Mouse (Mus musculus) spleen, adult 2 months (tissue): ENCODE measurements around the gene Mical2. TPM values are rescaled to one million over a fixed set of nuclear protein-coding genes. Genes with fewer than 3 reads are reported as not detected.

Experiments
- DNase-seq, 2 experiments: peaks; one replicate each; pipeline versions ENCODE4 v3.0.0 to v3.0.0-alpha.2; 2012 to 2021; ENCODE audit warnings: low spot score in 2 of 2, low read depth in 1 of 2
- H3K27ac ChIP-seq: fragments of 200-500 bp; 2 replicates; pipeline ENCODE4 v1.5.1; 2012; ENCODE audit warnings: low read length, inconsistent platforms; ENCODE audit not compliant: insufficient read depth
- H3K27me3 ChIP-seq: fragments of 200-500 bp; 2 replicates; pipeline ENCODE4 v1.6.1; 2012; ENCODE audit warnings: mild to moderate bottlenecking, moderate library complexity, low read length, inconsistent platforms; ENCODE audit not compliant: control insufficient read depth, insufficient read depth
- H3K36me3 ChIP-seq: fragments of 200-500 bp; 2 replicates; pipeline ENCODE4 v1.6.1; 2012; ENCODE audit warnings: mild to moderate bottlenecking, low read length, inconsistent platforms; ENCODE audit not compliant: control insufficient read depth, insufficient read depth
- H3K4me1 ChIP-seq: fragments of 200-500 bp; 2 replicates; pipeline ENCODE4 v1.6.1; 2011; ENCODE audit warnings: inconsistent platforms; ENCODE audit not compliant: control insufficient read depth, insufficient read depth, insufficient read length
- H3K4me3 ChIP-seq: fragments of 200-500 bp; 2 replicates; pipeline ENCODE4 v1.5.1; 2011; ENCODE audit warnings: mild to moderate bottlenecking, inconsistent platforms; ENCODE audit not compliant: insufficient read depth, insufficient read length; ENCODE audit errors: extremely low read depth
- CTCF ChIP-seq: fragments of 200-500 bp; IDR thresholded peaks from 2 replicates; pipeline ENCODE4 v1.5.1; 2011; ENCODE audit warnings: mild to moderate bottlenecking, inconsistent platforms; ENCODE audit not compliant: insufficient read depth, insufficient read length, insufficient replicate concordance; ENCODE audit errors: extremely low read depth
- POLR2A ChIP-seq: fragments of 200-500 bp; IDR thresholded peaks from 2 replicates; pipeline ENCODE4 v1.6.1; 2011; ENCODE audit warnings: low read depth, low read length, inconsistent platforms
- WGBS: fragments of 180-500 bp; shearing (Covaris S2); methylation state at CpG from one replicate; pipeline ENCODE4 v1.1.7; 2018; 5-methylcytosine and 5-hydroxymethylcytosine counted together
- polyA plus RNA-seq: library from polyadenylated mRNA; depleted of rRNA; stranded (reverse); fragments of >200 nt; gene quantifications from 2 replicates; pipeline ENCODE4 v1.2.3, GENCODE M21; 2012

The Mical2 gene
- polyA plus RNA-seq, 1 experiment = 3.1 TPM

DNA sequence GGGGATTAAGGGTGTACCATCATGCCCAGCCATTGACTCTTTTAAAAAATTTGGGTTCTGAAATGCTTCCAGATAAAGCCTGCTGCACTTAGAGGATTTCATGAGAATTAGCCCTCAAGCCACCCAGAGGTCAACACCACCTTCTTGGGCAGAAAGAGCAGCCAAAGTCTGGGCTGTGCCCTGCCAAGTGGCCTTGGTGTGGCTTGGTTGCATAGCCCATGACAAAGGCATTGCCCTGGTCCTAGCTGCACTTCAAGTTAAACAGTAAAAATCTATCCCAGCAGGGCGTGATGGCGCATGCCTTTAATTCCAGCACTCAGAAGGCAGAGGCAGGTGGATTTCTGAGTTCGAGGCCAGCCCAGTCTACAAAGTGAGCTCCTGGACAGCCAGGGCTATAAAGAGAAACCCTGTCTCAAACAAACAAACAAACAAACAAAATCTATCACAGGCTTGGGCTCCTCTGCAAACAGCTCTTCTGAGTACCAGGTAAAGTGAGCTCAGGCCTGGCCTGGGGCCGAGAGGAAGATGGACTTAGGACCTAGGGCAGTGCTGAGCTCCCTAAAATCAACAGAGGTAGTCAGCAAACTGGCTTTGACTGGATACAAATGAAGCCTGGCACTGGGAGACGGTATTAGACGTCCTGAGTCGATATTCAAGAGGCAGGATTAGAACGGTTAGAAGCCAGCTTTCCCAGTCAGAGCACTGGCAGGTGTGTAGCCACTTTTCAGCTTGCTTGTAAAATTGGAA, 224.5 kb downstream of the Mical2 start:
- no peaks in the 10 kb centered on the region for H3K36me3 ChIP-seq
- TF ChIP-seq CTCF = no peak
- H3K4me3 ChIP-seq = no peak overlapping the region
- WGBS = 87% methylated on average over 8 of the region's 8 CpGs
- H3K4me1 ChIP-seq = no peaks in the 10 kb centered on the region
- DNase-seq = no peak
- H3K27me3 ChIP-seq = no peaks in the 10 kb centered on the region
- no peak overlapping the region for H3K27ac ChIP-seq

DNA sequence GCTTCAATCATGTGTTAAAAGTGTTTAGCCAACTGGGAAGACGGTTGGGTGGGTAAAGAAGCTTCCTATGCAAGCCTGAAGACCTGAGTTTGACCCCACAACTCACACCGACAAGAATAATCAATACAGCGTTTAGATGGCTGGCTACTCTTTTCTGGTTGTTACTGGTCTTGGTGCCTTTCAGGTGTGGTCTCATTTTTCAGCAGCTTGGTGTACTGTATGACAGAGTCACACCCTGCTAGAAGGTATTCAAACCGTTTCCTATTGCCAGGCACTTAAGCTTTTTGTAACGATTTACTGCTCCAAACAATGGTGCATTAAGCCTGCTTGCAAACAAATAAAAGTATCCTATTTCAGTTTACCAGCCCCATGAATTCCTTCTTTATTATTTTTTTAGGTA, 226.8 kb downstream of the Mical2 start:
- Histone ChIP-seq H3K4me3 (no peak overlapping the region), H3K4me1 (no peaks in the 10 kb centered on the region), H3K27me3 (no peaks in the 10 kb centered on the region), H3K36me3 (no peaks in the 10 kb centered on the region), H3K27ac (no peak overlapping the region)
- TF ChIP-seq POLR2A = no peak
- TF ChIP-seq CTCF = no peak
- WGBS = 55% methylated on average over 5 of the region's 5 CpGs
- no peak for DNase-seq

DNA sequence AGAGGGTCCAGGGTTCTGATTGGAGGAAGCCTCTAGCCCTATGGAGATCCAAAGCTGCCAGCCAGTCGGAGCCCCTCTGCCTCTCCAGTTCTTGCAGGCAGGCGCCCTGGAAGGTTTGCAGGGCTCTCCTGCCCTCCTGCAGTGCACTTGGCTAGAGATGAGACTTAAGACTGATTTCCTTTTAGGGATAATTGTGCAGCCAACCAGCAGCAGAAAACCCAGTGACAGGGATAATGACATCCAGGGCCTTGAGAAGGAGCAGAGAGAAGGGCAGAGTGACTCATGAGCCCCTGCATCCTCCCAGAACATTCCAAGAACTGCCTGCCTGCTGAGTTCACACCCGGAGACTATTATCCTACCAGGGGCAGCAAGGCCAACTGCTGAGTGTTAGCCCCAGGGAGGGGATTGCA, 228.2 kb downstream of the Mical2 start:
- WGBS = 50% methylated on average over 3 of the region's 3 CpGs
- Histone ChIP-seq H3K4me3 (no peak overlapping the region), H3K27ac (peak overlapping the region; percentile 15; the same call in 1 of the 2 replicates), H3K27me3 (no peaks in the 10 kb centered on the region), H3K4me1 (no peaks in the 10 kb centered on the region), H3K36me3 (no peaks in the 10 kb centered on the region)
- no peak for DNase-seq
- TF ChIP-seq CTCF (no peak), POLR2A (no peak)

DNA sequence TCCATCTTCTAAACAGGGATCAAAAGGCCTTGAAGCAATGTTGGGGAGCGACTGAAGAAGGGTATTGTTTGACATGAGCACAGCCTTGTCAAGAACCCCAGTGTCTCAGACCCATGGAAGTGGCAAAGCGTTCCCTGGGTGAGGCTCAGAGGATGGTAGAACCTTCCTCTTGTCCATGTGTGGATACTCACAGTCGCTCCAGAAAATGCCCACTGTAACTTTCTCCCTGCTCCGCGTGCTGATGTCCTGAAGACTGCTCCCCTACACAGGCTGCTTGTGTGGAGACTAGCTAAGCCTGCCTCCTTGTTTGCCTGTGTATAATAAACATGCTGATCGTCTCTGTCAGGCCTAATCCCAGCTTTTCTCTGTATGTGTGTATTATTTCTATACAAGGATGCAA, 228.7 kb downstream of the Mical2 start:
- TF ChIP-seq POLR2A (no peak), CTCF (no peak)
- Histone ChIP-seq H3K4me3 (no peak overlapping the region), H3K27ac (no peak overlapping the region), H3K36me3 (no peaks in the 10 kb centered on the region), H3K4me1 (no peaks in the 10 kb centered on the region), H3K27me3 (no peaks in the 10 kb centered on the region)
- 81% methylated on average over 6 of the region's 6 CpGs for WGBS
- no peak for DNase-seq

DNA sequence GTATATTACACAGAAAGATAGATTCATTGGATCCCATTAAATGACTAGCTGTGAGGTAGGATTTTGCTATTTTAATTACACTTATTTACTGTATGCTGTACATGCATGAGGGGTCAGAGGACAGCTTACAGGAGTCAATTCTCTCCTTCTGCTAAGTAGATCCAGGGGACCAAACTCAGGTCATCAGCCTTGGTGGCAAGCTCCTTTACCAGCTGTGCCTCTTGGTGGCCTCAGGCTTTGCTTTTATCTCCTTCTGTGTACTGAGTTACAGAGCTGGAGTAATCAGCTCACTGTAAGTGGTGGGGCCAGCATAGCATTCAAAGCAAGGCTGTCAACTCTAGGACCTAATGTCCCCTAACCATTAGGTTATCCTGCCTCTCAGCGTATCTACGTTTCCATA, 229.3 kb downstream of the Mical2 start:
- no peak for TF ChIP-seq CTCF
- no peaks in the 10 kb centered on the region for H3K27me3 ChIP-seq
- H3K27ac ChIP-seq = no peak overlapping the region
- H3K4me1 ChIP-seq = no peaks in the 10 kb centered on the region
- WGBS = 93% methylated on average over 2 of the region's 2 CpGs
- H3K4me3 ChIP-seq = no peak overlapping the region
- no peaks in the 10 kb centered on the region for H3K36me3 ChIP-seq
- DNase-seq = no peak

DNA sequence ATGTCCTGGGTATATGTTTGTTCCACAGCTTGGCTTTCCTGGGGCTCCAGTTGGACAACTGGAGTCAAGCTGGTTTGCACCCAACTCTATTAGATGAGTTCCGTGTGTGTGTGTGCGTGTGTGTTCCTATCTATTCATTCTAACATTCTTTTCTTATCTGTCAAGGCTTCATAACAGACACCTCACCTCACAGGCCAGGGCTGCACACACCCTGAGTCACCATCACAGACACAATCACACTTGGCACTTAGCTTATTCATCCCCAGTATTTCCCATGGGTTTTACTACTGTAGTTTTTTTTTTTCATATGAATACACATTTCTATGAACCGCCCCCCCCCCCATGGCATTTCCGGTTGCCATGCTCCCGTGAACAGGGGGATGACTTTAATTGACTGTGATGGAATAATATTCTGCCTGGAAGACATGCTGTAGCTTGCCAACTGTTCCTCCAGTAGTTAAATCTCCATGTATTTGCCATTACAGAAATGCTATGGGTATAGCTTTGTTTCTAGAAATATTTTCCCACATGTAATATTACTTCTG, 230.0 kb downstream of the Mical2 start:
- Histone ChIP-seq H3K27me3 (no peaks in the 10 kb centered on the region), H3K4me3 (no peak overlapping the region), H3K4me1 (no peaks in the 10 kb centered on the region), H3K36me3 (no peaks in the 10 kb centered on the region), H3K27ac (no peak overlapping the region)
- DNase-seq = no peak
- TF ChIP-seq POLR2A = no peak
- no peak for TF ChIP-seq CTCF
- WGBS = 89% methylated on average over 5 of the region's 5 CpGs

DNA sequence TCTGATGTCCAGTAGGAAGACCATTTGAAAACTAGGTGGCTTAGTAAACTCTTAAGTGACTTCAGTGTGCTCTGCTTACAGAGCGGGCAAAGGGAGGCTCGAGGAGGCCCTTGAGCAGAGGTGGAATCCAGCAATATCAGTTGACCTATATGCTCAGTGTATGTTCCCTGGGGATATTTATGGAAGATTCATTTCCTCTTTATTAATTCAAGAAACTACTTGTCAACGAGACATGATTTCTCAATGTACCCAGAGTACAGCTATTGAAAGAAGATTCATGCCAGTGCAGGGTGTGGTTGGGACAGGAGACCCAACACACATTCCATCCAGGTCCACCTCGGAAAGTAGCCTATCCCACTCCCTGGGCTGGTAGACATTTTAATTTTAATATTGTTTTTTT, 231.7 kb downstream of the Mical2 start:
- TF ChIP-seq POLR2A = no peak
- TF ChIP-seq CTCF = no peak
- WGBS = 80% methylated on average over 4 of the region's 4 CpGs

More for the DNA sequence above, 231.7 kb downstream of the Mical2 start:
- H3K27ac ChIP-seq = no peak overlapping the region
- DNase-seq = no peak
- H3K4me3 ChIP-seq = no peak overlapping the region
- H3K4me1 ChIP-seq = no peaks in the 10 kb centered on the region
- H3K27me3 ChIP-seq = no peaks in the 10 kb centered on the region
- H3K36me3 ChIP-seq = no peaks in the 10 kb centered on the region
